Mouse (Mus musculus): Measurements from ENCODE around the gene Ssbp2. TPM values are rescaled to one million over a fixed set of nuclear protein-coding genes. Genes with fewer than 3 reads are reported as not detected.

Ssbp2 gene
- total and polyA plus RNA-seq, 3 experiments, result 24.7 to 98.3 (median 40.8) TPM

DNA sequence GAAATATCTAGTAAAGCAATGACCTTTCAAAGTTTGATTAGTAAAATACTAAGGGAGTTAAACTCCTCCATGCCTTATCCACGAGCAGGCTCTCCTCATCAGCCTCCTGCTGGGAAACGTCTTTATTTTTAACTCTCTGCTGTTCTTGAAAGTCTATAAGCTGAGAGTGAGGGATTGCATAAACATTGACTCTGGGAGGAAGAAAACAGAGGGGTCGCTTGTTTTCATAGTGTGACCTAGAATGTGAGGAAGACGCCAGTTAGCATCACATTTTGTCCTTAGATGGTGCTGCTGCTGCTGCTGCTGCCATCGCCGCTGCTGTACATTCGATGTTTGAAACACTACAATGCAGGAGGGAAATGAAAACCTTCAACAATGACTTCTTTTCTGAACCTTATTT is 233.5 kb downstream of the Ssbp2 start:
- H3K36me3 ChIP-seq (replicated peaks), result peaks cover 53% of the 10 kb centered on the region

DNA sequence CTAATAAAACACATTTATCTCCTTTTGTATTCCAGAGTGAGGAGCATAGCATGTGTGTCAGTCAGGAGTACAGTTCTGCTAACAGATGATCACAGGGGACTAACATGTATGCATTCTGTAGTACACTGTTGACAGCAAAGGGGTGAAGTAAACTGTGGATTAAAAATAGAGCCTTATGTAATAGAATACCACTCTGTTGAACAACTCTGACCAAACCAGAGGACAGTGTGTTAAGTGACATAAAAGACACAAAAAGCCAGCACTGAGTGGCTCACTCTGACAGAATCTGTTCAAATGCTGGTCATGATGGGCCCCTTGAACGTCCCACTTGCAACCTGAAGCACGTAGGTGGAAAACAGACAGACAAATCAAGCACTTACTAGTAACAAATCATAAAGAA is 235.3 kb downstream of the Ssbp2 start:
- H3K27me3 ChIP-seq (ENCODE audit: insufficient read depth, low read length), result no peaks in the 10 kb centered on the region
- H3K4me1 ChIP-seq (ENCODE audit: insufficient read depth, low read depth, low read length), result no peaks in the 10 kb centered on the region
- ATAC-seq (ENCODE audit: extremely low read depth, insufficient number of reproducible peaks, low FRiP score, poor library complexity, severe bottlenecking) (no peak), DNase-seq (ENCODE audit: low spot score) (no peak)
- H3K4me3 ChIP-seq (ENCODE audit: low read depth, low read length), result no peak overlapping the region
- peaks cover 52% of the 10 kb centered on the region for H3K36me3 ChIP-seq (replicated peaks)
- no peaks in the 10 kb centered on the region for H3K9me3 ChIP-seq (replicated peaks)
- TF ChIP-seq GATA2 (IDR thresholded peaks at IDR 0.05; ENCODE audit: borderline replicate concordance, low read depth, low read length) (no peak), GATA1 (IDR thresholded peaks at IDR 0.05; ENCODE audit: borderline replicate concordance, low read length) (no peak), TAL1 (conservative IDR thresholded peaks at IDR 0.05; ENCODE audit: low read depth, low read length) (no peak), CTCF (IDR thresholded peaks at IDR 0.05; ENCODE audit: low read depth, low read length) (no peak), POLR2AphosphoS5 (IDR thresholded peaks at IDR 0.05; ENCODE audit: insufficient replicate concordance, low read depth, low read length) (no peak)

More for the DNA sequence above, 233.5 kb downstream of the Ssbp2 start:
- Histone ChIP-seq H3K4me3 (ENCODE audit: low read depth, low read length) (no peak overlapping the region), H3K4me1 (ENCODE audit: insufficient read depth, low read depth, low read length) (no peaks in the 10 kb centered on the region), H3K9me3 (replicated peaks) (no peaks in the 10 kb centered on the region), H3K27me3 (ENCODE audit: insufficient read depth, low read length) (no peaks in the 10 kb centered on the region)
- ATAC-seq (ENCODE audit: extremely low read depth, insufficient number of reproducible peaks, low FRiP score, poor library complexity, severe bottlenecking) (no peak), DNase-seq (ENCODE audit: low spot score) (no peak)
- no peak for TF ChIP-seq POLR2AphosphoS5 (IDR thresholded peaks at IDR 0.05; ENCODE audit: insufficient replicate concordance, low read depth, low read length)
- TF ChIP-seq CTCF (IDR thresholded peaks at IDR 0.05; ENCODE audit: low read depth, low read length), result no peak
- TF ChIP-seq GATA2 (IDR thresholded peaks at IDR 0.05; ENCODE audit: borderline replicate concordance, low read depth, low read length), result no peak
- TF ChIP-seq GATA1 (IDR thresholded peaks at IDR 0.05; ENCODE audit: borderline replicate concordance, low read length), result no peak
- no peak for TF ChIP-seq TAL1 (conservative IDR thresholded peaks at IDR 0.05; ENCODE audit: low read depth, low read length)

DNA sequence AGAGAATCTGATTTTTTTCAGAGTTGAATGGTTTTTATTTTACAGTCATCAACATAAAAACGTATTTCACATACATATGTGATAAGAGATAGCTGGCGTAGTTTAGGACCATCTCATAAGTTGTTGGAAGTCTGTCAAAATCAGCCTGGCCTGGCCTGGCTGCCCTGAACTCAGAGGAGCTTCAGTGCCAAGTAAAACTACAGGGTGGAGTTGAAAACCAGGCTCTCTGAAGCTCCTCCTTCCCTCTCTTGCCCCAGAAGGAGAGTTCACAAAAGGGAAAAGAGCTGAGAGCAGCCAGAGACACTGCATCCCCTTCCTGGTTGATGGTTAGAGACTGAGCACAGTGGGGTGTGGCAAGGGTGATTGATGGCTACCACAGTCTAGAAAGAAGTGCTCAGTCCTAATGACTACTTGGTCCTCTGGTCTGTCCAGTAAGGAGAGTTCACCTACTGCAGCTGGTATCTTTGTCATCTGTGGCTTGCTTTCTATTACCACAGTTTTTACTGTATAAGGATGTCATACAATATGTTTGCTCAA is 236.1 kb downstream of the Ssbp2 start:
- ATAC-seq (ENCODE audit: extremely low read depth, insufficient number of reproducible peaks, low FRiP score, poor library complexity, severe bottlenecking), result no peak
- no peak overlapping the region for H3K4me3 ChIP-seq (ENCODE audit: low read depth, low read length)
- H3K9me3 ChIP-seq (replicated peaks), result no peaks in the 10 kb centered on the region
- H3K27me3 ChIP-seq (ENCODE audit: insufficient read depth, low read length), result no peaks in the 10 kb centered on the region
- H3K4me1 ChIP-seq (ENCODE audit: insufficient read depth, low read depth, low read length), result no peaks in the 10 kb centered on the region
- DNase-seq (ENCODE audit: low spot score), result no peak
- no peak for TF ChIP-seq POLR2AphosphoS5 (IDR thresholded peaks at IDR 0.05; ENCODE audit: insufficient replicate concordance, low read depth, low read length)
- no peak for TF ChIP-seq GATA1 (IDR thresholded peaks at IDR 0.05; ENCODE audit: borderline replicate concordance, low read length)
- no peak for TF ChIP-seq CTCF (IDR thresholded peaks at IDR 0.05; ENCODE audit: low read depth, low read length)
- TF ChIP-seq TAL1 (conservative IDR thresholded peaks at IDR 0.05; ENCODE audit: low read depth, low read length), result no peak
- no peak for TF ChIP-seq GATA2 (IDR thresholded peaks at IDR 0.05; ENCODE audit: borderline replicate concordance, low read depth, low read length)
- H3K36me3 ChIP-seq (replicated peaks), result peaks cover 51% of the 10 kb centered on the region

DNA sequence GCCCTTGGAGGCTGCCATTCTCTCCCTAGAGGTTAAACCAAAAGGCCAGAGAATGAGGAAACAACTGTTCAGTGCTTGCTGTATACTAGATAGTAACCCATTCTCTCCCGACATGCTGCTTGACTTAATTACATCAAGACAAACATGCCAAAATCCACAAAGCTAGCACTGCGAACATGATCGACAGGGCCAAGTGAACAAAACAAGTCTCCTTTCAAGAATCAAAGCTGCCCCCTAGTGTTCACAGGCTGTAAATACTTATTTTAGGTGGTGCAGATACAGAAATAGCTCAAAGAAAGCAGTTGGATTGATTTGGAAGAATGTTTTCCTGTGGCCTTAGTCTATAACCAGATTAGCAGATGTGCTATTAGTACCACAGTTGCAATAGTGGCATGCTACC is 236.9 kb downstream of the Ssbp2 start:
- ATAC-seq (ENCODE audit: extremely low read depth, insufficient number of reproducible peaks, low FRiP score, poor library complexity, severe bottlenecking), result peak; percentile 40; the same call in 1 of the 2 replicates
- H3K36me3 ChIP-seq (replicated peaks), result peaks cover 52% of the 10 kb centered on the region
- no peak for TF ChIP-seq GATA1 (IDR thresholded peaks at IDR 0.05; ENCODE audit: borderline replicate concordance, low read length)
- no peak for TF ChIP-seq TAL1 (conservative IDR thresholded peaks at IDR 0.05; ENCODE audit: low read depth, low read length)
- TF ChIP-seq CTCF (IDR thresholded peaks at IDR 0.05; ENCODE audit: low read depth, low read length), result peak; percentile 39; the same call in 1 of the 2 replicates
- no peak for TF ChIP-seq GATA2 (IDR thresholded peaks at IDR 0.05; ENCODE audit: borderline replicate concordance, low read depth, low read length)
- TF ChIP-seq POLR2AphosphoS5 (IDR thresholded peaks at IDR 0.05; ENCODE audit: insufficient replicate concordance, low read depth, low read length), result no peak

DNA sequence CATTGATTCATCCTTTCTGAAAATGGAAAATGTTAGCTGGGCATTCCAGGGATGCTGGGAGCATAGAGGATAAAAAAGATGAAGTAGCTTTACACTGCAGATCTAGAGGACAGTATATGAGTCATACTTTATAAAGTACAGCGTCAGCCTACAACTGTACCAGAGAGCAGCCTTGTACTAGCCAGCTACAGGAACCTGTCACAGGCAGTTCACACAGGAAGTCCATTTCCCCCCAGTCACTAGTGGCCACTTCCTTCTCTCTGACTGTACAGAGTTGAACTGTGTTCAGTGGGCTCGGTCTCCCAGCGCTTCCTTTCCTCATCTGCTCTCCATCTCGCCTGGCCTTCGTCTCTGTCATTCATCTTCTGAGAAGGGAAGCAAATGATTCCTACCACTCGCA is 242.3 kb downstream of the Ssbp2 start:
- Histone ChIP-seq H3K27me3 (ENCODE audit: insufficient read depth, low read length) (no peaks in the 10 kb centered on the region), H3K36me3 (replicated peaks) (peaks cover 45% of the 10 kb centered on the region), H3K9me3 (replicated peaks) (no peaks in the 10 kb centered on the region), H3K4me3 (ENCODE audit: low read depth, low read length) (no peak overlapping the region), H3K4me1 (ENCODE audit: insufficient read depth, low read depth, low read length) (no peaks in the 10 kb centered on the region)
- TF ChIP-seq GATA1 (IDR thresholded peaks at IDR 0.05; ENCODE audit: borderline replicate concordance, low read length) (no peak), POLR2AphosphoS5 (IDR thresholded peaks at IDR 0.05; ENCODE audit: insufficient replicate concordance, low read depth, low read length) (no peak), CTCF (IDR thresholded peaks at IDR 0.05; ENCODE audit: low read depth, low read length) (no peak), TAL1 (conservative IDR thresholded peaks at IDR 0.05; ENCODE audit: low read depth, low read length) (no peak), GATA2 (IDR thresholded peaks at IDR 0.05; ENCODE audit: borderline replicate concordance, low read depth, low read length) (no peak)
- DNase-seq (ENCODE audit: low spot score) (no peak), ATAC-seq (ENCODE audit: extremely low read depth, insufficient number of reproducible peaks, low FRiP score, poor library complexity, severe bottlenecking) (peak; percentile 22; the same call in 1 of the 2 replicates)

More for the DNA sequence above, 236.9 kb downstream of the Ssbp2 start:
- Histone ChIP-seq H3K4me1 (ENCODE audit: insufficient read depth, low read depth, low read length) (no peaks in the 10 kb centered on the region), H3K27me3 (ENCODE audit: insufficient read depth, low read length) (no peaks in the 10 kb centered on the region), H3K9me3 (replicated peaks) (no peaks in the 10 kb centered on the region), H3K4me3 (ENCODE audit: low read depth, low read length) (no peak overlapping the region)
- DNase-seq (ENCODE audit: low spot score), result no peak

DNA sequence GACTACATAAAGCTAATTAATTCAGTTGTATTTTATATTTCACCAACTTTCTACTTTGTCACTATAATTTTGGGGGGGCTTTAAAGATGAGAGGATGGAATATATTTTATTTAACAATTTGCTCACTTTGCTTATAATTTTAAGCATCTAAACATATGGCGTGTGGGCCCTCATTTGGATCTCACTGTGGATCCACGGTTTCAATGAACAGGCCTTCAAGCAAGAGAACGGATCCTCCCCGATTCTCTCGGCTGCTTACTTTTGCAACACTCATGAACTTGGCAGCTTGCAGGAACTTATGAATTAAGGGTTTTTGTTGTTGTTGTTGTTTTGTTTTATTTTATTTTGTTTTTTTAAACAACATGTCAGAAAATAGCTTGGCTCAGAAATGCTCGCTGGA is 259.4 kb downstream of the Ssbp2 start:
- no peaks in the 10 kb centered on the region for H3K36me3 ChIP-seq (replicated peaks)
- ATAC-seq (ENCODE audit: extremely low read depth, insufficient number of reproducible peaks, low FRiP score, poor library complexity, severe bottlenecking), result no peak
- H3K9me3 ChIP-seq (replicated peaks), result no peaks in the 10 kb centered on the region
- TF ChIP-seq GATA1 (IDR thresholded peaks at IDR 0.05; ENCODE audit: borderline replicate concordance, low read length) (no peak), CTCF (IDR thresholded peaks at IDR 0.05; ENCODE audit: low read depth, low read length) (no peak), POLR2AphosphoS5 (IDR thresholded peaks at IDR 0.05; ENCODE audit: insufficient replicate concordance, low read depth, low read length) (no peak), TAL1 (conservative IDR thresholded peaks at IDR 0.05; ENCODE audit: low read depth, low read length) (no peak), GATA2 (IDR thresholded peaks at IDR 0.05; ENCODE audit: borderline replicate concordance, low read depth, low read length) (no peak)
- peaks cover 9% of the 10 kb centered on the region; the same call in 1 of the 2 replicates for H3K27me3 ChIP-seq (ENCODE audit: insufficient read depth, low read length)
- peaks cover 4% of the 10 kb centered on the region; the same call in 1 of the 2 replicates for H3K4me1 ChIP-seq (ENCODE audit: insufficient read depth, low read depth, low read length)
- no peak for DNase-seq (ENCODE audit: low spot score)
- no peak overlapping the region for H3K4me3 ChIP-seq (ENCODE audit: low read depth, low read length)

Measured in G1E (cell line).